Mouse (Mus musculus) liver, embryonic 13.5 days (tissue): ENCODE measurements around the gene Dscaml1. TPM values are rescaled to one million over a fixed set of nuclear protein-coding genes. Genes with fewer than 3 reads are reported as not detected.

ENCODE experiments used
- ATAC-seq: fragments of 200-750 bp; cut with Nextera tagmentation; 2 replicates; pipeline ENCODE4 v1.8.0; 2017; ENCODE audit warnings: low read depth, mild to moderate bottlenecking, moderate number of reproducible peaks, moderate library complexity
- DNase-seq: peaks from one replicate; pipeline ENCODE4 v3.0.0; 2022
- H3K27ac ChIP-seq: fragments of 300-500 bp; sonication (generic); 2 replicates; pipeline ENCODE4 v1.5.1; 2015; ENCODE audit warnings: moderate library complexity, mild to moderate bottlenecking, inconsistent platforms
- H3K27me3 ChIP-seq: fragments of 300-500 bp; sonication (generic); 2 replicates; pipeline ENCODE4 v1.6.1; 2015; ENCODE audit warnings: mild to moderate bottlenecking, inconsistent platforms
- H3K36me3 ChIP-seq: fragments of 300-500 bp; sonication (generic); 2 replicates; pipeline ENCODE4 v1.6.1; 2015; ENCODE audit warnings: mild to moderate bottlenecking, inconsistent platforms
- H3K4me1 ChIP-seq: fragments of 300-500 bp; sonication (generic); replicated peaks from 2 replicates; pipeline ENCODE4 v1.6.1; 2015; ENCODE audit warnings: inconsistent platforms
- H3K4me2 ChIP-seq: fragments of 300-500 bp; sonication (generic); 2 replicates; pipeline ENCODE4 v1.6.1; 2015; ENCODE audit warnings: inconsistent platforms, mild to moderate bottlenecking, moderate library complexity
- H3K4me3 ChIP-seq: fragments of 300-500 bp; sonication (generic); replicated peaks from 2 replicates; pipeline ENCODE4 v1.5.1; 2015; ENCODE audit warnings: mild to moderate bottlenecking, inconsistent platforms
- H3K9ac ChIP-seq: fragments of 300-500 bp; sonication (generic); 2 replicates; pipeline ENCODE4 v1.6.1; 2015; ENCODE audit warnings: mild to moderate bottlenecking, inconsistent platforms
- H3K9me3 ChIP-seq: fragments of 300-500 bp; sonication (generic); replicated peaks from 2 replicates; pipeline ENCODE4 v1.6.1; 2016; ENCODE audit warnings: inconsistent platforms
- WGBS: fragments of 180-500 bp; shearing (Covaris S2); methylation state at CpG from one replicate; pipeline ENCODE4 v1.1.7; 2015; ENCODE audit not compliant: insufficient replicate concordance; 5-methylcytosine and 5-hydroxymethylcytosine counted together
- polyA plus RNA-seq: library from polyadenylated mRNA; unstranded; fragments of >200 nt; fragmentation: Nextera tagmentation; extraction: Ambion mirVana; gene quantifications from 2 replicates; pipeline ENCODE4 v1.2.1, GENCODE M21; 2015

Gene Dscaml1
- polyA plus RNA-seq, 1 experiment from 2014 or later, result not detected

DNA sequence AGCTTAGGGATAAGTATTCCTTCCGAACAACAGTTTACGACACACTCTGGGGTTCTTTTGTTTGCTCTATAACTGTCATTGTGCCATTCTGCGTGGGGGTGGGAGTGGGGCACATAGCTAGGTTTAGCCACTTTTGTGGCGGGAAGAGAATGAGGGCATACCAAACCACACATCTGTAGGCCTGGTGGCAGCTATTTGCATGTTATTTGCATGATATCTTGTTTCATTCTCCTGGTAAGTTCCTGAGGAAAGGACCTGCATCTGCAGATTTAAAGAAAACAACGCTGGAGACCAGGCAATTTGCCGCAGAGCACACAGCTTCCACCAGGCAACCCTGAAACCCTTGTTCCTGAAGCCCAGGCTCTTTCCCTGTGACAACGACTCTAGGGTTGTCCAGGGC is 30.8 kb downstream of the Dscaml1 start:
- no peak overlapping the region for H3K27ac ChIP-seq
- no peaks in the 10 kb centered on the region for H3K36me3 ChIP-seq
- no peak overlapping the region for H3K4me2 ChIP-seq
- no peak for DNase-seq
- no peak overlapping the region for H3K4me3 ChIP-seq
- H3K9me3 ChIP-seq, result no peaks in the 10 kb centered on the region
- no peak for ATAC-seq
- H3K4me1 ChIP-seq, result no peaks in the 10 kb centered on the region
- WGBS, result 38% methylated on average over 7 of the region's 7 CpGs
- no peaks in the 10 kb centered on the region for H3K27me3 ChIP-seq
- no peak overlapping the region for H3K9ac ChIP-seq

DNA sequence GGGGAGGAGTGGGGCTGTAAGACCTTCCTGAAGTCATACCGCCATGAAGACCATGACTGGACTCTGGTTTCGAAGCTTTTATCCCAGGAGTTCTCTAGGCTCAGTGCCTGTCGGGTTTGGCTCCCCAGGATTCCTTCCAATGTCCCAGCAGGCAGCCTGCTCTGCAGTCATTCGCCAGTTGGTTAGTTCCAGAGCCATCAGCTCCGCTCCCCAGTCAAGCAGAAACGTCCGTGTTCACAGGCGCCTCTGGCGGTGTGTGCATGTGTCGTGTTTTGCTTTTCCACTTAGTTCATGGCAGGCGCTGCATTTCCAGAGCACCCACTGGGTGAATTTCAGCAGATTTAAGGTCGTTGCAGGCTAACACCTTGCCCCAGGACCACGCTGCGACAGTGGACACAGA is 31.9 kb downstream of the Dscaml1 start:
- no peak overlapping the region for H3K4me3 ChIP-seq
- no peaks in the 10 kb centered on the region for H3K9me3 ChIP-seq
- H3K27me3 ChIP-seq, result no peaks in the 10 kb centered on the region
- 58% methylated on average over 14 of the region's 14 CpGs for WGBS
- H3K4me1 ChIP-seq, result no peaks in the 10 kb centered on the region
- no peak for ATAC-seq
- no peak overlapping the region for H3K4me2 ChIP-seq
- no peaks in the 10 kb centered on the region for H3K36me3 ChIP-seq
- H3K27ac ChIP-seq, result no peak overlapping the region
- H3K9ac ChIP-seq, result no peak overlapping the region
- no peak for DNase-seq

DNA sequence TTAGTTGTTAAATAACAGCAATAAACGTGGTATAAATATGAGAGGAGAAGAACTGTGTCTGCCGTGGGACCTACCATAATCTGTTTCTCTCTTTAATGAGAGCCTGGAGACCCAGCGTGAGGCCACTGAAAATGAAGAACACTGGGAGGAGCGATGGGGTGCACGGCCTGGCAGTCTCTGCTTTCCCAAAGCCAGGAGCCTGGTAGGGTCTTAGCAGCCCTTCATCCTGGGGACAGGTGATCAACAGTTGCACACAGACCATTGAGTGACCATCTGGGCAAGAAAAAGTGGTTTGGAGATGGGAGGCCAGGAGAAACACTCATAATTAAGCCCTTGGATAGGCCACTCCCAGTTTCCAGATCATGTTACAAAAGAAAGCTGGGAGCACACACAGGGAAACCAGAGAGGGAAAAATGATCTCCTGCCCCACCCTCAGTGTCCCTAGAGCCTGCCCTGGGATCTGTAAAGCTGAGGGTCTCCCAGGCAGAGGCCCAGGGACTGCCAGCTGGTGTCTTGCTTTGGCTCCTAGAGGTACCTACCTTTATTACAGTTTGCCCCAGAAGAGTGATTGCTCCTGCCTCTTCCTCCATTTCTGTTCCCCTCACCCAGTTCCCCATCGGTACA is 39.1 kb downstream of the Dscaml1 start:
- no peaks in the 10 kb centered on the region for H3K27me3 ChIP-seq
- no peak overlapping the region for H3K4me3 ChIP-seq
- H3K9me3 ChIP-seq, result no peaks in the 10 kb centered on the region
- no peak for ATAC-seq
- H3K27ac ChIP-seq, result no peak overlapping the region
- no peak for DNase-seq
- H3K36me3 ChIP-seq, result no peaks in the 10 kb centered on the region
- WGBS, result 55% methylated on average over 6 of the region's 6 CpGs
- H3K4me1 ChIP-seq, result no peaks in the 10 kb centered on the region
- H3K4me2 ChIP-seq, result no peak overlapping the region
- no peak overlapping the region for H3K9ac ChIP-seq

DNA sequence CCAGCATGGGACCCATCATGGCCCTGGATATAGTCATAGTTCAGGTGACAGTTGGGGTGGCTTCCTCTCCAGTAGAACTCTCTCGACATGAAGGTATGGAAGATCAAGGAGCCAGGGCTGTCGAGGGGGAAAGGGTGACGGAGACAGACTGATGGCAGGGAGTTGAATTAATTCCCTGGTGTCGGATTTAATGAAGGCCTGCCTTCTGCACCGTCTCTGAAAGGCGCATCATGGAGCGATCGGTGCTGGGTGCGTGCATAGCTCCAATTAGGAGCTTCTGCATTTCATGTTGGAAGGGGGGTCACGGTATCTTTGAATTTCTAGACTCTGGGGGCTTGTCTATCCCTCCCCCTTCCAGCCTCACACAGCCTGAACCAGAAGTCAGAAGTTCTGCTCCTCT is 41.8 kb downstream of the Dscaml1 start:
- Histone ChIP-seq H3K4me2 (no peak overlapping the region), H3K4me3 (no peak overlapping the region), H3K9ac (no peak overlapping the region), H3K27ac (no peak overlapping the region), H3K36me3 (no peaks in the 10 kb centered on the region), H3K9me3 (no peaks in the 10 kb centered on the region), H3K27me3 (no peaks in the 10 kb centered on the region), H3K4me1 (no peaks in the 10 kb centered on the region)
- DNase-seq, result no peak
- ATAC-seq, result no peak
- WGBS, result 71% methylated on average over 10 of the region's 10 CpGs

DNA sequence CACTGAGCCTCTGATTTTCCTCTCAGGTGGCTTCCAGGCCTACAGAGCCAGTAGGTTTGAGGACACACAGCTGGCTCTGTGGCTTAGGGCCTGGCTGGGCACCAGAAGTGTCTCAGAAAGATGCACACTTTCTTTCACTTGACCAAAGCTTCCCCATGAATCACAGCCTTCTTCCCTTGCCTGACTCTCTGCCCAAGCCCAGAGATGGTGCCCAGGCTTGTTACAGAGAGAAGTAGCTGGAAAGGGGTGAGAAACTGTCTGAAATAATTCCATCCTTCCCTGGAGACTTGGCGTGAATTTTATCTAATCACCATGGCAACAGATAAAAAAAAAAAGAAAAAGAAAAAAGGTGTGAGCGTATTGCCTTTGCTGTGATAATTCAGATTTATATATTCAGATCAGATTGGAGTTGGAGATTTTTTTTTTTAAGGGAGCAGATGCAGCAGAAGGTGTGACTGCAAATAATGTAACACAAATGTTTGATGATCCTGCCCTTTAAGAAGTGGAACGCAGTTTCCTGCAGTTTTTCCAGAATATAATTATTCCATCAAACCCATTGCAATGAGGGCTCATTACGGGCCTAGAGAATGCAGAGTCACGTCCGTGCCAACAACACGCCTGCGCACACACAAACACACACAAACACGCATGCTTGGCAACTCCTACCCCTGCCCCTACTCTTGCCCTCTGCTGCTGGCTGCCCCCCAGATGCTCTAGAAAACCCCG is 44.5 kb downstream of the Dscaml1 start:
- Histone ChIP-seq H3K4me2 (no peak overlapping the region), H3K27ac (no peak overlapping the region), H3K4me3 (no peak overlapping the region), H3K36me3 (no peaks in the 10 kb centered on the region), H3K27me3 (no peaks in the 10 kb centered on the region), H3K4me1 (no peaks in the 10 kb centered on the region), H3K9me3 (no peaks in the 10 kb centered on the region), H3K9ac (no peak overlapping the region)
- 70% methylated on average over 10 of the region's 10 CpGs for WGBS
- ATAC-seq, result no peak
- no peak for DNase-seq

DNA sequence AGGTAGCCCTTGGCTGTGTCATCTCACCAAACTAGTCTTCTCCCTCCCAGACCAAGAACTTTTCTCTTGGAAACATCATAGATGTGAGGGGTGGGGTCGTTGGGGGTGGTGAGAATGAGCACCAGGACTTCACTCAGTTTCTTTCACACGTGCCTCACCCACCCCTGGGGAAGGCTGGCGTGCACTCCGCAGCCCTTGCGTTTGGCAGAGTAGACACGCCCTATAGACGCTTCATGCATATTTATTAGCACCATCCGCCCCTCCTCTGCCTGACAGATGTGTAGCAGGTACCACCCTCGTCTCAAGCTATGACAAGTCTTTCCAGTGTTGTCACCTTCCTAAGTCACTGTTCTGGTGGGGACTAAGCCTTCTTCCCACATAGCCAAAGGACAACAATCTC is 45.3 kb downstream of the Dscaml1 start:
- Histone ChIP-seq H3K27me3 (no peaks in the 10 kb centered on the region), H3K4me2 (no peak overlapping the region), H3K9ac (no peak overlapping the region), H3K27ac (no peak overlapping the region), H3K9me3 (no peaks in the 10 kb centered on the region), H3K4me1 (no peaks in the 10 kb centered on the region), H3K4me3 (no peak overlapping the region), H3K36me3 (no peaks in the 10 kb centered on the region)
- 25% methylated on average over 9 of the region's 9 CpGs for WGBS
- ATAC-seq (no peak), DNase-seq (no peak)

DNA sequence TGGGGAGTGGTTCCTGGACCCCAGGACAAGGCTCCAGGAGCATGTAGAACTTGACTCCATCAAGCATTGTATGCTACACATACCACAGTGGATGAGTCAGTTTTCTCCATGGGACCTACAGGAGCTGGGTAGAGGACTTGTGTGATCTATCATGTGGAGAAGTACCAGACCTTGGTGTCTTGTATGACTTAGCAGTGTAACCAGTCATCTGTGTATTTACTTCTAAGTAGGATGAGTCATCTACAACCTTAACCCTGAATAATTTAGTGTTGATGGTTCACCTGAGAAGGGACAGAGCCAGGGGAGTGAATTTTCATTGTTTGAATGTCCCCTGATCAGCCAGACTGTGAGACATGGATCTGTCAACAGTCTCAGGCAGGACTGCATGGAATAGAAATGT is 48.4 kb downstream of the Dscaml1 start:
- Histone ChIP-seq H3K9me3 (no peaks in the 10 kb centered on the region), H3K27me3 (no peaks in the 10 kb centered on the region), H3K4me1 (no peaks in the 10 kb centered on the region), H3K27ac (no peak overlapping the region), H3K4me3 (no peak overlapping the region), H3K9ac (no peak overlapping the region), H3K36me3 (no peaks in the 10 kb centered on the region), H3K4me2 (no peak overlapping the region)
- ATAC-seq (no peak), DNase-seq (no peak)

DNA sequence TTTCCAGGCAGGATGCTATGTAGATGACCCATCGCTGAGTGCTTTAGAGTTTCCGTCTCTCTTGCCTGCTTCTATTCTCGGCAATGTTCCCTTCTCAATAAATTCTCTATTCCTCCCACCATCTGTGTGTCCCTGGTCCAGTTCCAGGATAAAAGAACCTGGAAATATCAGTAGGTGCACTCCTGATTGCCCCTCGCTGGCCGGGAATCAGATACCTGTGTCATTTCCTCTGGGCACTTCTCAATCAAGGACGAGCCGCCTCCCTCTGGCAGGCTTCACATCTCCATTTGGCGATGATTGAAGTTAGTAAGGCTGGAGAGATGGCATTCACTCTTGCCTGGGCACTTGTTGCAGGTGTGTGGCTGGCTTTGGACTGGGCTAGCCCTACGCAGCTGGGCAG is 54.5 kb downstream of the Dscaml1 start:
- DNase-seq (no peak), ATAC-seq (no peak)
- no peaks in the 10 kb centered on the region for H3K4me1 ChIP-seq
- no peak overlapping the region for H3K4me3 ChIP-seq
- H3K9me3 ChIP-seq, result no peaks in the 10 kb centered on the region
- H3K4me2 ChIP-seq, result no peak overlapping the region
- WGBS, result 74% methylated on average over 9 of the region's 9 CpGs
- no peaks in the 10 kb centered on the region for H3K36me3 ChIP-seq
- H3K27me3 ChIP-seq, result no peaks in the 10 kb centered on the region
- H3K27ac ChIP-seq, result no peak overlapping the region
- no peak overlapping the region for H3K9ac ChIP-seq

DNA sequence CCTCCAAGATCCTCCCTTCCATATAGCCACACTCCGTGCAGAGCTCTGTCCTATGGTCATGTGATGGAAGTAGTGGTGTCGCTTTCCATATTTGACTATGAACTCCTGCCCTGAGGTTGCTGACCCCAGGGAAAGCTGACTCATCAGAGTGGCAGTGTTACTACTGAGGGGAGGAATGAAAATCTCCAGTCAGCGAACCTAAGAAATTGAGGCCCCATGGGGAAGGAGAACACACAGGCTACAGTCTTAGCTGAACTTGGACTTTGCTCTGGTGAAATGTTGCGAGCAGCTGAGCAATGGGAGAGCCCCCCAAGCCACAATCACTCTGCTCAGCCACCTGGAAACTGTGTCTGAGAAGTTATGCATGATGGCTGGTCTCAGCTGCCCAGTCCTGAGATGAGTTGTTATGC is 60.2 kb downstream of the Dscaml1 start:
- DNase-seq, result no peak
- Histone ChIP-seq H3K9ac (no peak overlapping the region), H3K9me3 (no peaks in the 10 kb centered on the region), H3K27ac (no peak overlapping the region), H3K4me3 (no peak overlapping the region), H3K27me3 (no peaks in the 10 kb centered on the region), H3K4me2 (no peak overlapping the region), H3K36me3 (no peaks in the 10 kb centered on the region), H3K4me1 (no peaks in the 10 kb centered on the region)
- 61% methylated on average over 4 of the region's 4 CpGs for WGBS
- no peak for ATAC-seq

DNA sequence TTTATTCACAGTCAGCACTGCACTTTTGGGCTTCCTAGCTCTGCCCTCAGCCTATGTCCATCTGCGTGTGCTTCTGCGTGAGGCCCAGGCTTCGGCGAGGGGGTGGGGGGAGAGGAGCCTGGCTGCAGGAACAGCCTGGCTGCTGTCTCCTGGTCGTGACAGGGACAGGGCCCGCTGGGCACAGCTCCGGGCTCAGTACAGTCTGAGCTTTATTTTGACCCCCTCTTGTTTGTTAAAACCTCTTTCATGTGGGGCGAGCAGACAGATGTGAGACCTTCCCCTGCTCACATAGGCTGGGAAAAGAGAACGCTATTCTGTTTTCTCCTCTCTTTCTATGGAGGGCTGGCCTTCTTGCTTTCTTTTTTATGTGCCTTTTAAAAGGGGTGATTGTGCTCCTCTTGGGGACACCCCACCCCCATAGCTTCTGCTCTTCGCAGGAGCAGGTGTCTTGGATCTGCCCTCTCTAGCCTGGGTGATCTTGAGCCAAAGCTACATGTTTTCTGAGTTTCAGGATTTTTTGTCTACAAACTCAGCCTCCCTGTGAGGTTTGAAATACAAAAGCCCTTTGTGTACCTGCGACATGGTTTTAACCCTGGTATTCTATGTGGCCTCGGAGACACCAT is 60.9 kb downstream of the Dscaml1 start:
- Histone ChIP-seq H3K4me1 (no peaks in the 10 kb centered on the region), H3K36me3 (no peaks in the 10 kb centered on the region), H3K27me3 (no peaks in the 10 kb centered on the region), H3K4me2 (no peak overlapping the region), H3K27ac (no peak overlapping the region), H3K4me3 (no peak overlapping the region), H3K9ac (no peak overlapping the region), H3K9me3 (no peaks in the 10 kb centered on the region)
- ATAC-seq (no peak), DNase-seq (no peak)
- WGBS, result 71% methylated on average over 12 of the region's 12 CpGs

DNA sequence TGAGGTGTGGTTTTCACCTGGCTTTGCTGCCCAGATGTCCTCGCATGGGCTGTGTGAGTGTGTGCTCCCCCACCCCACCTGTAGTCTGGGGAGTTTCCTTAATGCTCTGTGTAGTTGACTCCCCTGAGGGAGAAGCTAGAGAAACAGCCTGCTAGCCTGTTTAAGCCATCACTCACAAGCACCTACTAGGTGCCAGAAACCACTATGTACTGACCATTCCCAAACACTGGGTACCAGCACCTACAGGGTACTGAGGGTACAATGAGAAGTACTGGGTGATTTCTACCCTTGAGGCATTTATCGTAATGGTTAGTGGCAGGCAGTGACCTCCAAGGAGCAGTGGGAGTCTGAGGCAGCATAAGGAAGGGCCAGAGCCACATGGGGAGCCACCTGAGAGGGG is 64.5 kb downstream of the Dscaml1 start:
- H3K4me1 ChIP-seq, result no peaks in the 10 kb centered on the region
- no peak overlapping the region for H3K4me3 ChIP-seq
- no peak for ATAC-seq
- 67% methylated on average over 2 of the region's 2 CpGs for WGBS
- H3K27ac ChIP-seq, result no peak overlapping the region
- no peaks in the 10 kb centered on the region for H3K27me3 ChIP-seq
- no peak overlapping the region for H3K4me2 ChIP-seq
- DNase-seq, result no peak
- H3K9me3 ChIP-seq, result no peaks in the 10 kb centered on the region
- H3K9ac ChIP-seq, result no peak overlapping the region
- H3K36me3 ChIP-seq, result no peaks in the 10 kb centered on the region

DNA sequence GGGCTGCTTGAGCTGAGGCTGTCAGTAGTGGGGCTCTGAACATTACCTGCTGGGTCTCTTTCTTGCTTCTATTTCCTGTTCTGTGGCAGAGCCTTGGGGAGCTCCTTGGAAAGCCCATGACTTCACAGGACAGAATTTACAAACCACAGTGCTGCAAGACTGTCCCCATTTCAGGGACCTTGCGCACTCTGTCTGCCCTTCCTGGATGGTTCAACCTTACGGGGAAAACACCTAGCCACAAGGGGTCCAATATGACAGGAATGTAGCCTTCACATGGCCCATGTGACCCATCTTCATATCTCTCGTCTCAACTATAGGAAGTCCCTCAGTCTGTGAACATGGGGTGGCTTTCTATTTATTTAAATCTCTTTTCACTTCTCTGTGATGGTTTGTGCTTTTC is 68.5 kb downstream of the Dscaml1 start:
- no peaks in the 10 kb centered on the region for H3K4me1 ChIP-seq
- no peaks in the 10 kb centered on the region for H3K27me3 ChIP-seq
- no peak for DNase-seq

More for the DNA sequence above, 68.5 kb downstream of the Dscaml1 start:
- 59% methylated on average over 3 of the region's 3 CpGs for WGBS
- no peak overlapping the region for H3K4me2 ChIP-seq
- no peak overlapping the region for H3K27ac ChIP-seq
- no peak overlapping the region for H3K9ac ChIP-seq
- H3K36me3 ChIP-seq, result no peaks in the 10 kb centered on the region
- ATAC-seq, result no peak
- H3K9me3 ChIP-seq, result no peaks in the 10 kb centered on the region
- no peak overlapping the region for H3K4me3 ChIP-seq
